In the genomic region with DNA sequence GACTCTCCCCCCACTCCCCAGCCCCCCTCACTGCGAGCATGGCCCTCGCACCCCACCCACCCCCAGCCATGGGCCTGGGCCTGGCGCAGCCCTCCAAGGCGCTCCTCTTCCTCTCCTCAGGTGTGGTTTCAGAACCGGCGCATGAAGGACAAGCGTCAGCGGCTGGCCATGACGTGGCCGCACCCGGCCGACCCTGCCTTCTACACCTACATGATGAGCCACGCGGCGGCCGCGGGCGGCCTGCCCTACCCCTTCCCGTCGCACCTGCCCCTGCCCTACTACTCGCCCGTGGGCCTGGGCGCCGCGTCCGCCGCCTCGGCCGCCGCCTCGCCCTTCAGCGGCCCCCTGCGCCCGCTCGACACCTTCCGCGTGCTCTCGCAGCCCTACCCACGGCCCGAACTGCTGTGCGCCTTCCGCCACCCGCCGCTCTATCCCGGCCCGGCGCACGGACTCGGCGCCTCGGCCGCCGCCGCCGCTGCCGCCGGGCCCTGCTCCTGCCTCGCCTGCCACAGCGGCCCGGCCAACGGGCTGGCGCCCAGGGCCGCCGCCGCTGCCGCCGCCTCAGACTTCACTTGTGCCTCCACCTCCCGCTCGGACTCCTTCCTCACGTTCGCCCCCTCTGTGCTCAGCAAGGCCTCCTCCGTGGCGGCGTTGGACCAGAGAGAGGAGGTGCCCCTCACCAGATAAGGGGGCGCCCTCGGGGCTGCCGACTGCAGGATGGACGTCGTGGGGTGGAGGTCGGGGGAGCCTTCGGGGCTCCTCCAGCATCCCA, we compare ENCODE assay signal across 9 mouse cellular contexts. TPM values are rescaled to one million over a fixed set of nuclear protein-coding genes. Genes with fewer than 3 reads are reported as not detected.
DNase-seq lines count a peak whose midpoint lies in the region; ATAC-seq lines count a peak whose summit lies in the region.
"Had no signal": no experiment of that assay in that cellular context is flagged by ENCODE, and none has a peak within 500 bp of the region (broad histone marks: within the 10 kb centered on the region; RNA-seq: fewer than 3 reads in every experiment).

No protein-coding gene starts in this region.

- H3K9ac ChIP-seq in kidney, embryonic 15.5 days, result 0 out of 2 replicates have a peak overlapping the region, but pooled peaks have one; percentile 3
- H3K9ac ChIP-seq in embryonic facial prominence, embryonic 13.5 days, result 0 out of 2 replicates have a peak overlapping the region, but pooled peaks have one; percentile 32
- no peak overlapping the region for H3K9ac ChIP-seq in intestine, embryonic 14.5 days (ENCODE audit: low read length)

- no peak; the same call in 1 of the 2 replicates for ATAC-seq in kidney, embryonic 15.5 days (replicated peaks; ENCODE audit: low FRiP score)
- ATAC-seq in embryonic facial prominence, embryonic 13.5 days (ENCODE audit: insufficient number of reproducible peaks, insufficient read depth, low FRiP score, low TSS enrichment, low read depth), result no peak; the same call in 1 of the 2 replicates
- ATAC-seq in intestine, embryonic 14.5 days (replicated peaks; ENCODE audit: low FRiP score, low TSS enrichment, low read depth), result peak; percentile 44; the same call in 1 of the 2 replicates

- peaks cover 32% of the 10 kb centered on the region for H3K4me1 ChIP-seq in kidney, embryonic 15.5 days
- peaks cover 22% of the 10 kb centered on the region for H3K4me1 ChIP-seq in embryonic facial prominence, embryonic 13.5 days
- peaks cover 4% of the 10 kb centered on the region; the same call in 1 of the 2 replicates for H3K4me1 ChIP-seq in intestine, embryonic 14.5 days (replicated peaks; ENCODE audit: control insufficient read depth, insufficient read depth, low read length)

- WGBS in kidney, embryonic 15.5 days, result 5% methylated on average over 77 of the region's 81 CpGs
- WGBS in embryonic facial prominence, embryonic 13.5 days, result 2% methylated on average over 79 of the region's 81 CpGs
- WGBS in intestine, embryonic 14.5 days, result 7% methylated on average over 79 of the region's 81 CpGs

- H3K36me3 ChIP-seq in kidney, embryonic 15.5 days, result no peaks in the 10 kb centered on the region
- no peaks in the 10 kb centered on the region for H3K36me3 ChIP-seq in embryonic facial prominence, embryonic 13.5 days
- H3K36me3 ChIP-seq in intestine, embryonic 14.5 days (ENCODE audit: control insufficient read depth, insufficient read depth, low read length), result no peaks in the 10 kb centered on the region

- no peak overlapping the region for H3K27ac ChIP-seq in kidney, embryonic 15.5 days
- no peak overlapping the region for H3K27ac ChIP-seq in embryonic facial prominence, embryonic 13.5 days
- H3K27ac ChIP-seq in intestine, embryonic 14.5 days (ENCODE audit: low read depth), result no peak overlapping the region

- peaks cover 99% of the 10 kb centered on the region for H3K27me3 ChIP-seq in kidney, embryonic 15.5 days
- H3K27me3 ChIP-seq in embryonic facial prominence, embryonic 13.5 days, result peaks cover 99% of the 10 kb centered on the region
- peaks cover 100% of the 10 kb centered on the region for H3K27me3 ChIP-seq in intestine, embryonic 14.5 days (replicated peaks; ENCODE audit: control insufficient read depth, insufficient read depth, low read length)

- DNase-seq in kidney, adult 11 months, result no peak
- DNase-seq in intestine, embryonic 14.5 days (ENCODE audit: low spot score), result peak; percentile 64
- DNase-seq in neural tube, embryonic 10.5 days (ENCODE audit: extremely low spot score, low spot score), result peak; percentile 59
- DNase-seq in urinary bladder, adult 18-20 months (ENCODE audit: low spot score in 2 of 2), result no peak
- DNase-seq in cerebellum, postnatal 36 days, result no peak
- no peak for DNase-seq in right cerebral cortex, adult 18-20 months

- H3K4me2 ChIP-seq in kidney, embryonic 15.5 days, result peak overlapping the region; percentile 69
- peak overlapping the region; percentile 59 for H3K4me2 ChIP-seq in embryonic facial prominence, embryonic 13.5 days
- peak overlapping the region; percentile 51 for H3K4me2 ChIP-seq in intestine, embryonic 14.5 days (ENCODE audit: low read length)

- H3K9me3 ChIP-seq in kidney, embryonic 15.5 days (replicated peaks), result no peaks in the 10 kb centered on the region
- H3K9me3 ChIP-seq in embryonic facial prominence, embryonic 13.5 days, result no peaks in the 10 kb centered on the region
- H3K9me3 ChIP-seq in intestine, embryonic 14.5 days (ENCODE audit: control insufficient read depth, low read length), result no peaks in the 10 kb centered on the region

- H3K4me3 ChIP-seq in kidney, embryonic 15.5 days (replicated peaks), result peak overlapping the region; percentile 41
- peak overlapping the region; percentile 35 for H3K4me3 ChIP-seq in embryonic facial prominence, embryonic 13.5 days
- H3K4me3 ChIP-seq in intestine, embryonic 14.5 days (ENCODE audit: low read depth, low read length), result peak overlapping the region; percentile 21

RNA-seq across cellular contexts. Expression of gene Evx1, which starts 3.3 kb away (rescaled TPM):
- 0.14 TPM in 1 of 2 replicates, not detected in the other for polyA plus RNA-seq in kidney, embryonic 15.5 days (2015; fragmentation: Nextera tagmentation; extraction: Ambion mirVana)
- not detected in 2 replicates for polyA plus RNA-seq in embryonic facial prominence, embryonic 13.5 days (2015; fragmentation: Nextera tagmentation; extraction: Ambion mirVana)
- not detected in 2 replicates for polyA plus RNA-seq in intestine, embryonic 14.5 days (2014; fragmentation: Nextera tagmentation; extraction: Ambion mirVana)
- polyA plus RNA-seq: cortical plate, adult 2 months had no signal

RNA-seq across cellular contexts. Expression of gene Hoxa13, which starts 55.9 kb away (rescaled TPM):
- 0.13 and 0.43 TPM in 2 replicates for polyA plus RNA-seq in kidney, embryonic 15.5 days (2015; fragmentation: Nextera tagmentation; extraction: Ambion mirVana)
- not detected in 2 replicates for polyA plus RNA-seq in embryonic facial prominence, embryonic 13.5 days (2015; fragmentation: Nextera tagmentation; extraction: Ambion mirVana)
- 0.35 and 0.39 TPM in 2 replicates for polyA plus RNA-seq in intestine, embryonic 14.5 days (2014; fragmentation: Nextera tagmentation; extraction: Ambion mirVana)
- polyA plus RNA-seq: cortical plate, adult 2 months had no signal

Comparison
In these comparisons a context has a peak if more than half of its experiments do, and no peak if none do; other contexts are left out.
1. DNase-seq: peak in intestine, embryonic 14.5 days (single experiment) and neural tube, embryonic 10.5 days (single experiment); none in kidney, adult 11 months (single experiment), urinary bladder, adult 18-20 months (0 of 2), cerebellum, postnatal 36 days (0 of 2) and right cerebral cortex, adult 18-20 months (single experiment).
2. Peak in every context shown above with its lines, with median percentiles within 50 percentile points of each other: H3K4me2 ChIP-seq and H3K4me3 ChIP-seq.